Mouse (Mus musculus) ES-Bruce4 (cell line): ENCODE results near the gene Stc2. TPM values are rescaled to one million over a fixed set of nuclear protein-coding genes. Genes with fewer than 3 reads are reported as not detected.
A peak's percentile ranks its signal among the peaks of the same experiment; 100 is the strongest.

ENCODE experiments used
- H3K27ac ChIP-seq: 2 replicates; pipeline ENCODE4 v1.5.1; 2012; ENCODE audit warnings: low read length, inconsistent platforms; ENCODE audit not compliant: insufficient read depth
- H3K27me3 ChIP-seq: 2 replicates; pipeline ENCODE4 v1.6.1; 2012; ENCODE audit warnings: mild to moderate bottlenecking, low read length, inconsistent platforms; ENCODE audit not compliant: control insufficient read depth, poor library complexity, insufficient read depth, severe bottlenecking
- H3K36me3 ChIP-seq: 2 replicates; pipeline ENCODE4 v1.6.1; 2012; ENCODE audit warnings: inconsistent platforms, mild to moderate bottlenecking, low read length, moderate library complexity; ENCODE audit not compliant: control insufficient read depth, poor library complexity, insufficient read depth, severe bottlenecking
- H3K4me1 ChIP-seq: one replicate; pipeline ENCODE4 v1.8.1; 2011; ENCODE audit warnings: low read length; ENCODE audit not compliant: control insufficient read depth, insufficient read depth
- H3K4me3 ChIP-seq: 2 replicates; pipeline ENCODE4 v1.5.1; 2011; ENCODE audit warnings: low read depth, mild to moderate bottlenecking, low read length
- H3K9ac ChIP-seq: 2 replicates; pipeline ENCODE4 v1.6.1; 2012; ENCODE audit warnings: low read depth, mild to moderate bottlenecking, inconsistent platforms; ENCODE audit not compliant: poor library complexity, severe bottlenecking
- H3K9me3 ChIP-seq: replicated peaks from 2 replicates; pipeline ENCODE4 v1.6.1; 2012; ENCODE audit warnings: mild to moderate bottlenecking, low read length, inconsistent platforms; ENCODE audit not compliant: control insufficient read depth, poor library complexity, insufficient read depth, severe bottlenecking
- CTCF ChIP-seq: IDR thresholded peaks from one replicate; pipeline ENCODE4 v1.8.1; 2011; ENCODE audit warnings: low read depth, low read length
- EP300 ChIP-seq: IDR thresholded peaks from 2 replicates; pipeline ENCODE4 v1.6.1; 2011; ENCODE audit warnings: low read depth, low read length; ENCODE audit not compliant: insufficient read depth
- POLR2A ChIP-seq: IDR thresholded peaks from one replicate; pipeline ENCODE4 v1.8.1; 2011; ENCODE audit warnings: low read length; ENCODE audit not compliant: insufficient read depth
- polyA plus RNA-seq: library from polyadenylated mRNA; stranded (reverse); fragments of >200 nt; gene quantifications from 2 replicates; pipeline ENCODE4 v1.2.4, GENCODE M21; 2011; ENCODE audit warnings: low read depth; ENCODE audit not compliant: missing spikeins, insufficient read depth, insufficient read length

Stc2 gene
- polyA plus RNA-seq, 1 experiment = 3.7 TPM

- no peaks in the 10 kb centered on the region for H3K4me1 ChIP-seq
Observed at GRCm38 (mm10) chr11:31368965-31369647, 768 bp downstream of the Stc2 start.

GRCm38 (mm10) chr11:31368252-31368964, 1.5 kb downstream of the Stc2 start:
- Histone ChIP-seq H3K4me1 (no peaks in the 10 kb centered on the region), H3K27ac (no peak overlapping the region), H3K9me3 (no peaks in the 10 kb centered on the region), H3K9ac (peak overlapping the region; percentile 54), H3K36me3 (peaks cover 3% of the 10 kb centered on the region; the same call in 1 of the 2 replicates), H3K27me3 (peaks cover 6% of the 10 kb centered on the region), H3K4me3 (peak overlapping the region; percentile 75)
- TF ChIP-seq CTCF (no peak), POLR2A (no peak), EP300 (no peak)

More at GRCm38 (mm10) chr11:31368965-31369647, 768 bp downstream of the Stc2 start:
- Histone ChIP-seq H3K9me3 (no peaks in the 10 kb centered on the region), H3K27me3 (peaks cover 6% of the 10 kb centered on the region), H3K4me3 (peak overlapping the region; percentile 75), H3K9ac (peak overlapping the region; percentile 54), H3K36me3 (peaks cover 3% of the 10 kb centered on the region; the same call in 1 of the 2 replicates), H3K27ac (no peak overlapping the region)
- TF ChIP-seq CTCF = no peak
- no peak for TF ChIP-seq EP300
- no peak for TF ChIP-seq POLR2A

GRCm38 (mm10) chr11:31366827-31367226, 3.0 kb downstream of the Stc2 start:
- Histone ChIP-seq H3K4me3 (no peak overlapping the region), H3K9me3 (no peaks in the 10 kb centered on the region), H3K27me3 (peaks cover 4% of the 10 kb centered on the region), H3K4me1 (no peaks in the 10 kb centered on the region), H3K27ac (no peak overlapping the region), H3K9ac (no peak overlapping the region), H3K36me3 (peaks cover 3% of the 10 kb centered on the region; the same call in 1 of the 2 replicates)
- TF ChIP-seq CTCF (no peak), POLR2A (no peak), EP300 (no peak)

- Histone ChIP-seq H3K27me3 (peaks cover 4% of the 10 kb centered on the region), H3K9me3 (no peaks in the 10 kb centered on the region), H3K27ac (no peak overlapping the region), H3K4me1 (no peaks in the 10 kb centered on the region), H3K9ac (no peak overlapping the region), H3K36me3 (peaks cover 3% of the 10 kb centered on the region; the same call in 1 of the 2 replicates), H3K4me3 (no peak overlapping the region)
- TF ChIP-seq CTCF (no peak), EP300 (no peak), POLR2A (no peak)
Observed at GRCm38 (mm10) chr11:31366421-31366820, 3.5 kb downstream of the Stc2 start.

- peaks cover 4% of the 10 kb centered on the region for H3K27me3 ChIP-seq
- H3K27ac ChIP-seq = no peak overlapping the region
- no peak overlapping the region for H3K9ac ChIP-seq
- H3K4me1 ChIP-seq = no peaks in the 10 kb centered on the region
- peaks cover 3% of the 10 kb centered on the region; the same call in 1 of the 2 replicates for H3K36me3 ChIP-seq
- no peak overlapping the region for H3K4me3 ChIP-seq
- H3K9me3 ChIP-seq = no peaks in the 10 kb centered on the region
- TF ChIP-seq POLR2A (no peak), CTCF (no peak), EP300 (no peak)
Observed at GRCm38 (mm10) chr11:31365981-31366380, 3.9 kb downstream of the Stc2 start.
